Mouse (Mus musculus): ENCODE data around the gene Rbbp6. TPM values are rescaled to one million over a fixed set of nuclear protein-coding genes. Genes with fewer than 3 reads are reported as not detected.

Gene Rbbp6
- polyA plus RNA-seq, 1 experiment from 2014 or later, result 16.8 TPM

GRCm38 (mm10) chr7:122972006-122972689, 6.7 kb downstream of the Rbbp6 start:
- Histone ChIP-seq H3K9ac (peak overlapping the region; percentile 100), H3K4me3 (peak overlapping the region; percentile 100), H3K27ac (replicated peaks) (no peak overlapping the region), H3K9me3 (no peaks in the 10 kb centered on the region), H3K4me1 (peaks cover 32% of the 10 kb centered on the region), H3K27me3 (replicated peaks) (no peaks in the 10 kb centered on the region), H3K4me2 (peak overlapping the region; percentile 95), H3K36me3 (peaks cover 33% of the 10 kb centered on the region)
- 84% methylated on average over 4 of the region's 4 CpGs for WGBS
- no peak for ATAC-seq (ENCODE audit: extremely low read depth, insufficient number of reproducible peaks, low FRiP score, low TSS enrichment)

DNA sequence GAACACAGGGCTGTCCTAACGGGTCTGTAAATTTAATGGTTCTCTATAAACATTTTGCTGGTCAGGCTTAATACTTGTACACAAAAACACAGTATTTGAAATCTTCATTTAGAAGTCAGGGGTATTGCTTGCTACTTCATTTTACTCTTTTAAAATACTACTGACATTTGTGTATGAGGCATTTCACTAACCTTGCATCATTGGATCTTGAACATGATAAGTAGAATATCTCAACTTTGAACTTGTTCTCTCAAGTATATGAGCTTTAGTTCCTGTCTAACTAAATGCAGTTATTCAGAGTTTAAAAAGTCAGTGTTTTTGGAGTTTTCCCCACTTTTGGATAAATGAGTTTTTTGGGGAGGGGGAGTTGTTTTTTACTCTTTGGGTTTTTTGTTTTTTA, 14.0 kb downstream of the Rbbp6 start:
- Histone ChIP-seq H3K27me3 (replicated peaks) (no peaks in the 10 kb centered on the region), H3K27ac (replicated peaks) (no peak overlapping the region), H3K9me3 (no peaks in the 10 kb centered on the region), H3K4me1 (peaks cover 13% of the 10 kb centered on the region), H3K4me3 (no peak overlapping the region), H3K9ac (no peak overlapping the region), H3K36me3 (peaks cover 62% of the 10 kb centered on the region), H3K4me2 (no peak overlapping the region)
- 88% methylated on average over 1 of the region's 1 CpGs for WGBS
- ATAC-seq (ENCODE audit: extremely low read depth, insufficient number of reproducible peaks, low FRiP score, low TSS enrichment), result no peak

GRCm38 (mm10) chr7:122998189-122998588, 32.7 kb downstream of the Rbbp6 start:
- Histone ChIP-seq H3K27ac (replicated peaks) (no peak overlapping the region), H3K4me2 (no peak overlapping the region), H3K9ac (no peak overlapping the region), H3K4me1 (no peaks in the 10 kb centered on the region), H3K36me3 (peaks cover 94% of the 10 kb centered on the region), H3K4me3 (no peak overlapping the region), H3K9me3 (no peaks in the 10 kb centered on the region), H3K27me3 (replicated peaks) (no peaks in the 10 kb centered on the region)
- 84% methylated on average over 3 of the region's 3 CpGs for WGBS
- no peak for ATAC-seq (ENCODE audit: extremely low read depth, insufficient number of reproducible peaks, low FRiP score, low TSS enrichment)

DNA sequence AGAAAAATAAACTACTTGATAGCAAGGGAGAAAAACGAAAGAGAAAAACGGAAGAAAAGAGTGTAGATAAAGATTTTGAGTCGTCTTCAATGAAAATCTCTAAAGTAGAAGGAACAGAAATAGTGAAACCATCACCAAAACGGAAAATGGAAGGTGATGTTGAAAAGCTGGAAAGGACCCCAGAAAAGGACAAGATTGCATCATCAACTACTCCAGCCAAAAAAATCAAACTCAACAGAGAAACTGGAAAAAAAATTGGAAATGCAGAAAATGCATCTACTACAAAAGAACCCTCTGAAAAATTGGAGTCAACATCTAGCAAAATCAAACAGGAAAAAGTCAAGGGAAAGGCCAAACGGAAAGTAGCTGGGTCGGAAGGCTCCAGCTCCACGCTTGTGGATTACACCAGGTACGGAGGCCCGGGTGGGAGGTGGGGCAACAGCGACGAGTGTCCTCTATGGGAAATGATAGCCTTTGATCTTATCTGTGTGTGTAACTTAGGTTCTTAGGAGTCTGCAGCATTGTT, 34.4 kb downstream of the Rbbp6 start:
- WGBS, result 73% methylated on average over 11 of the region's 11 CpGs
- H3K27ac ChIP-seq (replicated peaks), result no peak overlapping the region

GRCm38 (mm10) chr7:123000796-123001195, 35.3 kb downstream of the Rbbp6 start:
- H3K9ac ChIP-seq, result no peak overlapping the region
- no peaks in the 10 kb centered on the region for H3K9me3 ChIP-seq
- WGBS, result 92% methylated on average over 16 of the region's 16 CpGs
- H3K4me1 ChIP-seq, result peaks cover 3% of the 10 kb centered on the region
- no peak overlapping the region for H3K27ac ChIP-seq (replicated peaks)
- no peak overlapping the region for H3K4me2 ChIP-seq
- H3K27me3 ChIP-seq (replicated peaks), result no peaks in the 10 kb centered on the region
- no peak for ATAC-seq (ENCODE audit: extremely low read depth, insufficient number of reproducible peaks, low FRiP score, low TSS enrichment)
- H3K4me3 ChIP-seq, result no peak overlapping the region
- H3K36me3 ChIP-seq, result peaks cover 90% of the 10 kb centered on the region

More for the DNA sequence above, 34.4 kb downstream of the Rbbp6 start:
- Histone ChIP-seq H3K27me3 (replicated peaks) (no peaks in the 10 kb centered on the region), H3K9ac (no peak overlapping the region), H3K4me1 (no peaks in the 10 kb centered on the region), H3K9me3 (no peaks in the 10 kb centered on the region), H3K4me2 (no peak overlapping the region), H3K36me3 (peaks cover 96% of the 10 kb centered on the region), H3K4me3 (no peak overlapping the region)
- no peak for ATAC-seq (ENCODE audit: extremely low read depth, insufficient number of reproducible peaks, low FRiP score, low TSS enrichment)

- 84% methylated on average over 20 of the region's 20 CpGs for WGBS
- H3K27ac ChIP-seq (replicated peaks), result no peak overlapping the region
- H3K9me3 ChIP-seq, result no peaks in the 10 kb centered on the region
- peaks cover 7% of the 10 kb centered on the region for H3K4me1 ChIP-seq
- no peaks in the 10 kb centered on the region for H3K27me3 ChIP-seq (replicated peaks)
- H3K4me3 ChIP-seq, result no peak overlapping the region
- H3K36me3 ChIP-seq, result peaks cover 83% of the 10 kb centered on the region
- no peak overlapping the region for H3K9ac ChIP-seq
- no peak overlapping the region for H3K4me2 ChIP-seq
- ATAC-seq (ENCODE audit: extremely low read depth, insufficient number of reproducible peaks, low FRiP score, low TSS enrichment), result no peak
These were observed 36.0 kb downstream of the Rbbp6 start for GRCm38 (mm10) chr7:123001341-123002027.

- no peaks in the 10 kb centered on the region for H3K9me3 ChIP-seq
- H3K4me3 ChIP-seq, result no peak overlapping the region
- H3K4me2 ChIP-seq, result no peak overlapping the region
- 88% methylated on average over 6 of the region's 6 CpGs for WGBS
- H3K4me1 ChIP-seq, result peaks cover 7% of the 10 kb centered on the region
- no peak overlapping the region for H3K27ac ChIP-seq (replicated peaks)
- no peak overlapping the region for H3K9ac ChIP-seq
- ATAC-seq (ENCODE audit: extremely low read depth, insufficient number of reproducible peaks, low FRiP score, low TSS enrichment), result no peak
- H3K36me3 ChIP-seq, result peaks cover 78% of the 10 kb centered on the region
- no peaks in the 10 kb centered on the region for H3K27me3 ChIP-seq (replicated peaks)
These were observed 36.5 kb downstream of the Rbbp6 start for GRCm38 (mm10) chr7:123002028-123002410.

DNA sequence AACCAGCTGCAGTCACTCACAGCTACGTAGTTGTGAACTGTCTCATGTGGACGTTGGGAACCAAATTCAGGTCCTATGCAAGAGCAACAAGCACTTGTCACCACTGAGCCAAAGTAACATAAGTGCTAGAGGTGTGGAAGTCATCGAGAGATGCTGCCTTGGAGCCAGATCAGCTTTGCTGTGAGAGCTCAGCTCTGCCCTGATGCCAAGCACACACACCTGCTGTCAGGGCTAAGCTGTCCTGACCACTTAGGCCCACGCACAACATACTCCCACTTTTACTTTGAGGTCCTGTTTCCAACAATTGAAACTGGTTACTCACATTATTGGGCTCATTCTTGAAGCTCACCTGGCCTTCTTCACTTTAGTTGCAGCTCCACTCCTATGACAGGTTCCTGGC, 37.7 kb downstream of the Rbbp6 start:
- no peak overlapping the region for H3K4me2 ChIP-seq
- 79% methylated on average over 4 of the region's 4 CpGs for WGBS
- no peaks in the 10 kb centered on the region for H3K27me3 ChIP-seq (replicated peaks)
- H3K36me3 ChIP-seq, result peaks cover 69% of the 10 kb centered on the region
- no peak overlapping the region for H3K27ac ChIP-seq (replicated peaks)
- ATAC-seq (ENCODE audit: extremely low read depth, insufficient number of reproducible peaks, low FRiP score, low TSS enrichment), result no peak
- H3K4me3 ChIP-seq, result no peak overlapping the region
- no peak overlapping the region for H3K9ac ChIP-seq
- no peaks in the 10 kb centered on the region for H3K9me3 ChIP-seq
- peaks cover 7% of the 10 kb centered on the region for H3K4me1 ChIP-seq

DNA sequence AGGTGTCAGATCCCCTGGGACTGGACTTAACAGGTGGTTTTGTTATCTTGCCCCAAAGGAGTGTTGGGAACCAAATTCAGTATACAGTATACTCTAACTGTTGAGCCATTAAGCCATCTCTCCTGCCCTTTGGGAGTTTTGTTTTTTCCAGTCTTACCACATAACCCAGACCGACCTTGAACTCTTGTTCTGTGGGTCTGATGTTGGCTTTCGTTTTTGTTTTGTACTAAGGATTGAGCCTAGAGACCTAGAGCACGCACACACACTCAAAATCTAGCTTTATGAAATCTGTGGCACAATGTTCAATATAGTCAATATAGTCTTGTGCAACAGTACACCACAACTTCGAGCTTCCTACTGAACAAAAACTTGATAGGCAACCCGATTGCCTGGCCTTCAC, 39.0 kb downstream of the Rbbp6 start:
- H3K4me3 ChIP-seq, result no peak overlapping the region
- no peak for ATAC-seq (ENCODE audit: extremely low read depth, insufficient number of reproducible peaks, low FRiP score, low TSS enrichment)
- WGBS, result 94% methylated on average over 5 of the region's 5 CpGs
- no peaks in the 10 kb centered on the region for H3K9me3 ChIP-seq
- no peaks in the 10 kb centered on the region for H3K27me3 ChIP-seq (replicated peaks)
- H3K9ac ChIP-seq, result no peak overlapping the region
- H3K4me2 ChIP-seq, result no peak overlapping the region
- H3K27ac ChIP-seq (replicated peaks), result no peak overlapping the region
- H3K36me3 ChIP-seq, result peaks cover 56% of the 10 kb centered on the region
- H3K4me1 ChIP-seq, result peaks cover 7% of the 10 kb centered on the region

DNA sequence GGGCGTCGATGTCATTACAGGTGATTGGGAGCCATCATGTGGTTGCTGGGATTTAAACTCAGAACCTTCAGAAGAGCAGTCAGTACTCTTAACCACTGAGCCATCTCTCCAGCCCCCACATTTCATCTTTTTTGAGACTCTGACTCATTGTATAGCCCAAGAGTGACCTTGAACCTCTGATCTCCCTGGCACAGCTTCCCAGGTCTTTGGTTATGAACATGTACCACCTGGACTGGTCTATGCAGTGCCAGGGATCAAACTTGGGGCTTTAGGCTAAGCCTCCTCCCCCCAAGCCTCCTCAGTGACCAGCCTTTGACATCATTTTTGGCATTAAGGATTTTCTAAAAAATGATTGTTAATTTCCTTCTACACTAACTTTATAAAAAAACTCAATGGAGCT, 40.8 kb downstream of the Rbbp6 start:
- Histone ChIP-seq H3K9me3 (no peaks in the 10 kb centered on the region), H3K4me2 (no peak overlapping the region), H3K27ac (replicated peaks) (no peak overlapping the region), H3K9ac (no peak overlapping the region), H3K4me3 (no peak overlapping the region), H3K27me3 (replicated peaks) (no peaks in the 10 kb centered on the region), H3K36me3 (peaks cover 39% of the 10 kb centered on the region), H3K4me1 (peaks cover 7% of the 10 kb centered on the region)
- 66% methylated on average over 2 of the region's 2 CpGs for WGBS
- ATAC-seq (ENCODE audit: extremely low read depth, insufficient number of reproducible peaks, low FRiP score, low TSS enrichment), result no peak

DNA sequence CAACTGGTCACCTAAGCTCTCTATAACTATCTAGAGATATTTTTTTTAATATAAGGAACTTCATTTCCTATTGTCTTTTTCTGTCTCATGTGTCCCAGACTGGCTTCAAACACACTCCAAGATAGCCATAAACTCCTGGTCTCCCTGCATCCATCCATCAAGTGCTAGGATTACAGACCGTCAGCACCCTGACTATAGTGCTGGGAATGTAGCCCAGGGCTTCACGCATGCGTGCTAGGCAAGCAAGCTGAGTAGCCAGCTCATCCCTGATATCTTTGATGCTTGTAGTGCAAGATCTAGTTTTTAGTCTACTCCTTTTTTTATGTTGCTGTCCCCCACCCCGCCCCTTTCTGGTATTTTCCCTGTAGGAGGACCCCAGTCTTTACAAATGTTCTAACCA, 42.3 kb downstream of the Rbbp6 start:
- Histone ChIP-seq H3K9ac (no peak overlapping the region), H3K4me3 (no peak overlapping the region), H3K4me1 (peaks cover 7% of the 10 kb centered on the region), H3K27ac (replicated peaks) (no peak overlapping the region), H3K36me3 (peaks cover 24% of the 10 kb centered on the region), H3K9me3 (no peaks in the 10 kb centered on the region), H3K27me3 (replicated peaks) (no peaks in the 10 kb centered on the region), H3K4me2 (no peak overlapping the region)
- WGBS, result 54% methylated on average over 4 of the region's 4 CpGs
- no peak for ATAC-seq (ENCODE audit: extremely low read depth, insufficient number of reproducible peaks, low FRiP score, low TSS enrichment)

- no peak for ATAC-seq (ENCODE audit: extremely low read depth, insufficient number of reproducible peaks, low FRiP score, low TSS enrichment)
- Histone ChIP-seq H3K4me3 (no peak overlapping the region), H3K27me3 (replicated peaks) (0 out of 2 replicates have a peak, but pooled peaks cover 6% of the 10 kb centered on the region), H3K27ac (replicated peaks) (no peak overlapping the region), H3K9ac (no peak overlapping the region), H3K9me3 (no peaks in the 10 kb centered on the region), H3K36me3 (no peaks in the 10 kb centered on the region), H3K4me2 (no peak overlapping the region), H3K4me1 (no peaks in the 10 kb centered on the region)
- WGBS, result 83% methylated on average over 5 of the region's 5 CpGs
These were observed 48.0 kb downstream of the Rbbp6 start for GRCm38 (mm10) chr7:123013466-123013865.

Measured in heart, embryonic 13.5 days (tissue).